Mouse (Mus musculus) R1 (cell line): ENCODE data around the gene Mif.
"Not testable (repeated sequence)": the region's sequence is repeated elsewhere in the genome, so short reads cannot be mapped to it uniquely, and the experiment has no call there.

Experiments used
- DNase-seq: peaks from one replicate; pipeline ENCODE4 v3.0.0-alpha.2; 2018; ENCODE audit warnings: low read depth, low spot score

Gene Mif

DNA sequence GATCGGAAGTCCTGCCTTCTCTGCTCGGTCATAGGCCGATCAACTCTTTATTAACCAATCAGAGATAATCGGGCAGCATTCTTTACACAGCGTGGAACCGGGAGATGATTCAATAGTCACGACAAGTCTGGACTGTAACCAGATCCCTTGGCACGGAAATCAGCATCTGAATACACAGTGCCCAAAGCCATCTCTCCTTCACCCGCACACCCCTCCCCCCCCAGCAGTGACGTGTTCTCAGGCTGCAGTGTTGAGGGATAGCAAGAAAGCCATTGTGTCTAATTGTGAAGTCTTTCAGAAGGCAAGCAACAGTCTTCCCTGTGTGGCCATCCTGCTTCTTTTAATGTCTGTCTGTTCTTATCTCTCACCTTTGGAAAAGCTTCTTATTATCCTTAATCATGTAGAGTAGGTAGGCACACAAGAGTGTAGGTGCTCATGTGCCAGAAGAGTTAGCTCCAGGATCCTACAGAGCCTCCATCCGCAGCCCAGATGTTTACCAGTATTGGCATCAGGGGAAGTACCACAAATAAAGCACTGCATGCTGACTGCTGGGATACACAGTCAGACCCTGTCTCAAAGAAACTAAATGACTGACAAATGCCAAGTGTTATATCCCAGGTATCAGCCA lies 13.0 kb upstream of the Mif start:
- peak; percentile 98 for DNase-seq

DNA sequence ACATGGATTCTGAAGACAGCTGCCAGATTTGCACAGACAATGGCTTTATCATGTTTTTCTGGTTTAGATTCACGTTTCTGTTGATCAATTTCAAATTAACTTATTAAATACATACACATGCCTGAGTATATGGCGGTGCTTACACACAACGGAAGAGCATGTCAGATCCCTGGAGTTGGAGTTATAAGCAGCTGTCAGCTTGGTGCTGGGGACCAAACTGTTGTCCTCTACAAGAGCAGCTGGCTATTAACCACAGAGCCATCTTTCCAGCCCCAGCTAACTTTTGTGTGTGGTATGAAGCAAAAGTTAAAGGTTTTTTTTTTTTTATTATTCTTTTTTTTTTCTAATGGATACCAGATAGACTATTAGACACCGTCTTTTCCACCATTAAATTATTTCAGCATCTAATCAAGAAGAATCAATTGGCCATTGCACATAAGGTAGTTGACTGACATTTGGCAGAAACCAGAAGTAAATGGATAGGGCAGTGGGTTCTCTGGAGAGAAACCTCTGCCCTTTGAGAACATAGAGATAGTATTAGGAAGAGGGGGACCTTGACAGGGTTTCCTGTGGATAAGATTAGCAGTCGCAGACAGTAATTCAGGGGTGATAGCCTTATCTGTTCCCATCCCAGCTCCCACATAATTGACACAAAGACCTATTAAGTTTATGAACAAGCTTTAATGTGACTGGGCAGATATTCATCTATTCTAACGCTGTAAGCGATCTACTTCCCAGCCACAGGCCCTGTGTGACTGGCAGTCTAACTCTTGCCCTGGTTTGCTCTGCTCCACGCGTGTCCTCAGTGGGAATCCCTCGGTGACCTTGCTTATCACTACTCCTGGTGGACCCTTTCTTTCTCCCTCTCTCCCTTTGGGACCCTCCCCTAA lies 12.2 kb upstream of the Mif start:
- DNase-seq = no peak

DNA sequence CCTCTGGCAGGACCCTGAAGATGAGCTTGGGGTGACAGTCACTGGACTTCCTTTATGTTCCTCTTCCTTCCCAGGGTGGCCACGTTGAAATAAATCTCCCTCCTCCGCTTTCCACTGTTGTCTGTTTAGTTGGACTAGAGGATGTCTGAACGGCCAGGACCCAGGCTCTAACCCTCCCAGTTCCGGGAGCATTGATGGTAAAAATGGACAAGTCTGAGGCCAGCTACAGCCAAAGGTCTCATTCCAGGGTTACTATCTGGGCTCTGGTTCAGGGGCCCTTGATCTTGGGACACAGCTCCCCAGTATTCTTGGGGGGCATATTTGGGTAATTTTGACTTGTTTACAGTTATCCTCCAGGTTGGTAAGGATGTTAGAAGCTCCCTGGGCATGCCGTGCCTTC lies 1.5 kb upstream of the Mif start:
- DNase-seq = no peak

DNA sequence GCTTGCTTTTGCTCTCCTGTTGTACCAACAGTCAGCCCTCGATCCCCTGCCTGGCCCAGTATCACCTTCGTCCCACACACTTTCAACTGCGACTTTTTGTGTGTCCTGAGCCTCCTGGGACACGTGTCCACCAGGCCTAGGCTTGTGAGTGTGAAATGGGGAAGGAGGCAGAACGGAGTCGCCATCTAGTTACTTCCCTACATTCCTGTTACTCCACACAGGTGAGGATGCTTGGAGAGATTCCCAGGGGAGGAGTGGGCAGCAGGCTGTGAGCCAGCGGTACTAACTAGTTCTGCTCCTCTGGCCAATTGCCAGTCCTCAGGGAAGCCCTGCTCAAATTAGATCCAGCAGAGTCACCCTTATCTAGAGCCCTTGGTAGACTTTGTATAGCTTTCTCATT lies 706 bp upstream of the Mif start:
- no peak for DNase-seq

DNA sequence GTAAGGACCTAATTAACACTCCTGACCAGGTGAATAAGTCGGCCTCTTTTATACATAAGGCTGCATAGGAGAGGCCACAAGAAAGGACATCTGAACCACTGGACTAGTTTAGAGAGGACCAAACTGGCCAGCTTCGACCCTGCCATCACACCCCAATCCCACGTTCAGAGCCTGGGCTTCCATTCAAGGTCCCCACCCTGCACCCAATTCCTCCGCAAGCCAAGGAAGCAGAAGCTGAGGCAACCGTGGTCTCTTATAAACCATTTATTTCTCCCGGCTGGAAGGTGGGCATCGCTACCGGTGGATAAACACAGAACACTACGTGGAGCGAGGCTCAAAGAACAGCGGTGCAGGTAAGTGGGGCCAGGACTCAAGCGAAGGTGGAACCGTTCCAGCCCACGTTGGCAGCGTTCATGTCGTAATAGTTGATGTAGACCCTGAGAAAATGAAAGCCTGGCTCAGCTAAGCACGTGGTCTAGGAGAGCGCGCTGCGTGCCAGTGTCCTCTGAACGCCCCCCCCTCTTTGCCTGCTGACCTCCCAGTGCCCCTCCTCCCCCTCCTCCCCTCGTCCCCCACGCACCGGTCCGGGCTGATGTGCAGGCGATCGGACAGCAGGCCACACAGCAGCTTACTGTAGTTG lies 813 bp downstream of the Mif start:
- no peak for DNase-seq

DNA sequence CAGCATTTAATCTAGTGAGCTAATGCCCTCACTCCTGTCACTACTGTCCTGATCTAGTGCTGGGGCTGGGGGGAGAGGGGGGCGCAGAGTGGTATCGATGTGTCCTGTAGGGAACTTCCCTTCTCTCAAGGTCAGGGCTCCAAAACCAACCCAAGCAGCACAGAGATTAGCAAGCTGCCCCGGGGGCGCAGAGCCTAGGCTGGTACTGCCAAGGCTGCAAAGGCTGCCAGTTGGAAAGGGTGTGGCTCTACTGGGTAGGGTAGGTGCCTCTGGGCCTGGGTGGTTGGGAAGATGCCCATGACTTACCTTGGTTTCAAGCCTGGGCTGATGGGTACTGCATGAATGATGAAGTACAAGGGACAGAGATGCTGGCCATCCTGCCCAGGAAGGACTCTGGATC lies 2.4 kb downstream of the Mif start:
- DNase-seq = no peak

DNA sequence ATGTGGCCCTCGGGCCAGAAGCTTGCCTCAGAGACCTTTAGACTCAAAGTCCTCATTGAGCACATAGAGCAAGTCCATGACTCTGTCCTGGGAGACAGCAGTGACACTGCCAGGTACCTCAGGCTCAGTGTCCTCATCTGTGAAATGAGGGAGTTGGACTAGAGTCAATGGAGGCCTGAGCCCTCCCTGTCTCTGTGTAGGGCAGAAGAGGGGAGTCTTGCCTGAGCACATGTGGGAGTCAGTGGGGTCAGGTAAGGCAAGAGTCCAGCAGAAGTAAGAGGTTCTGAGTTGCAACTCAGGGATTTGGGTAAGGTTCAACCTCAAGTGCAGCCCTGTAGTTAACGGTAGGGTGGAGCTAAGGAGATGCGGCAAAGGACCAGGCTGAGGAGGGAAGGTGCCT lies 3.1 kb downstream of the Mif start:
- no peak for DNase-seq

DNA sequence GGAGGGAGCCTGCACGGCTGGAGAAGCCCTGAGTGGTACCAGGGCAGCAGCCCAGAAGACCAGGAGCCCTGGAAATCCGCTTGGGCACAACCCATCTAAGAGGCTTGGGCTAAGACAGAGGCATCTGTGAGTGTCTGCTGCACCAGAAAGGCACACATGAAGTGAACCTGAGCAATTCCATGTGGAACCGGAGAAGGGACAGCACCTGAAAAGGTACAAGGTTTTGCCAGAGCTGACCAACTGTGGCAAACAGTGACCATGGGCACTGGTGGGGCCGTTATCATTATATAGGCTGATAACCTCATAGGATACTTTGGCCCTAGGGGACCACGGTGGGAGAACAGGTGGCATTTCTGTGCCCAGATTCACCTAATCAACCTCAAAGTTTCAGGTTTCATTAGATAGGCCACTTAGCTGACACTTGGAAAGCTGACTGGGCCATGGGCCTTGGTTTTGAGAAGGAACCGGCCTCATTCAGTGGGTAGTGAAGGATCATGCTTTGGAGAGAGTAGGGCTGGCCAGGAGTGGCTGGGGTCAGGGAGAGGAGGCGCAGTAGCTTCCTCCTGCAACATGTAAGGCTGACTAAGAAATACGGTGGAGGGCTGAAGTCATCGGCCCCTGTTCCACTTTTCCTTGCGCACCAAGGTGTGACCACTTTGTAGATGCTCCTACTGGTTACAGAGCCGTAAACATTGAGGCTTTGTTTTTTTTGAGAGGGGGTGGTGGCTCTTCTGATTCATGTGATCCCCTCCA lies 3.7 kb downstream of the Mif start:
- no peak for DNase-seq

DNA sequence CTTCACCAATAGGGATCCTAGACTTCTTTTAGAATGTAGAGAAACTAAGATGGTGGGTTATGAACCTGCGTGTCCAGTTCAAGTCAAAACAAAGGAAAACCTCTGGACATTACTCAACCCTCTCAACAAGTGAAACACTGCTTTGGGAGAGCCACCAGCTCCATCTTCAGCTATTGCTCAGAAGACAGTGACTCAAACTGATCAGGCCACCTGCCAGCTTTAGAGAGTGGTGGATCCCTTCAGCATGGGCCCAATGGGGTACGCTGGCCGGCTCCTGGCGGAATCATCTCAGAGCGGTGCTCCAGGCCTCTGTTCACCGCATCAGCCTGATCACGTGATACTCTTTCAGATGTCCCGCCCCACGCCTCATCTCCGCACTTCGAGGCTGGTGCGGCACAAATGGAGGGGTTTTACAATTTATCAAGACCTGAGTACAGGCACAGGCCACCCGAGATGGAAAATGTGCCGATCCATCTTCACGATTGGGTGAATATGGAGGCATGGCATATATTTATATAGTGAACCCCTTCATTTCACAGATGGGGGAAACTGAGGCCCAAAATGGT lies 4.5 kb downstream of the Mif start:
- peak; percentile 41 for DNase-seq

DNA sequence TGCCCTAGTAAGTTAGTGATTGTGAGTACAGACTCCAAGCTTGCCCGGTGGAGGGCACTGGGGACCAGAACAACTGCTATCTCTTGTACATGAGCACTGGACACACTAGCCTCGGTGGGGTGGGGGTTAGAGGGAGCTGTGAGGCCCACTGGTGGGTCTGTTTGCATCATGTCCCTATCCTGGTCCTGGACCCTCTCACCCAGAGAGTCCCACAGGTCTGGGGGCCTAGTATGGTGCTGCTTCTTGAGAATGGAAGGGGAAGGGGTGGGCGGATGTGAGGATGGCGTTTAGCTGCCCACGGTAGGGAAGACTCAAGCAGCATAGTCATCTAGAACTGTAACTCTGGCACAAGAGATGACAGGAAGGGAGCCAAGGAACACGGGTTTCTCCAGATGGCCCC lies 5.2 kb downstream of the Mif start:
- no peak for DNase-seq

DNA sequence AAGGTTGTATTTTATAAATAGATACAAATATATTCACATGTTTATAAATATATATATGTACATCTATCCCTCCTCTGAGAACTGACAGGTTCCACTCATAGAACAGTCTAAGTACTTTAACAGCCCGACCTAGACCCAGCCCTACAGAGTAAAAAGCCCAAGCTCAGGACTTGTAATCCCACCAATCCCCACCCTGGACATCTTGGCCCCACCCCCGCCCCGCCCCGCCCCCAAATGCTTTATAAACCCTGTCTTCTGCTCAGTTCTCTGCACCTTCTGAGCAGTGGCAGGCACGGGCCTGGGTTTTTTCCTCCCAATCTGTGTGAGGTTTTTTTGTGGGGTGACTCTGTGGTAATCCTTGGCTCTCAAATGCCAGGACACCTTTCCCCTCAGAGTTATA lies 5.9 kb downstream of the Mif start:
- DNase-seq = peak; percentile 61

DNA sequence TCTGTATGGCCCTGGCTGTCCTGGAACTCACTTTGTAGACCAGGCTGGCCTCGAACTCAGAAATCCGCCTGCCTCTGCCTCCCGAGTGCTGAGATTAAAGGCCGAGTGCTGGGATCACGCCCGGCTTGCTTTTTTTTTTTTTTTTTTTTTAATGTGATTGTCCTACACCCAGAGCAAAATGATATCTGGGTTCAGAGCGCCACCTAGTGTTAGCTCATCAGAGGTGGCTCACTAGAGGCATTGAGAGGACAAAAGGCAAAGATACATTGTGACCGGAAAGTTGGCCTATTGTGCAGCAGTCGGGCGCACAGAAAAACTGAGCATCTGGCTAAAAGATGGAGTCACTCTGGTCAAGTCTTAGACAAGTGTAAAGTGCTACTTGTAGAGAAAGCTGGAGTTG lies 6.6 kb downstream of the Mif start:
- peak; percentile 92 for DNase-seq

DNA sequence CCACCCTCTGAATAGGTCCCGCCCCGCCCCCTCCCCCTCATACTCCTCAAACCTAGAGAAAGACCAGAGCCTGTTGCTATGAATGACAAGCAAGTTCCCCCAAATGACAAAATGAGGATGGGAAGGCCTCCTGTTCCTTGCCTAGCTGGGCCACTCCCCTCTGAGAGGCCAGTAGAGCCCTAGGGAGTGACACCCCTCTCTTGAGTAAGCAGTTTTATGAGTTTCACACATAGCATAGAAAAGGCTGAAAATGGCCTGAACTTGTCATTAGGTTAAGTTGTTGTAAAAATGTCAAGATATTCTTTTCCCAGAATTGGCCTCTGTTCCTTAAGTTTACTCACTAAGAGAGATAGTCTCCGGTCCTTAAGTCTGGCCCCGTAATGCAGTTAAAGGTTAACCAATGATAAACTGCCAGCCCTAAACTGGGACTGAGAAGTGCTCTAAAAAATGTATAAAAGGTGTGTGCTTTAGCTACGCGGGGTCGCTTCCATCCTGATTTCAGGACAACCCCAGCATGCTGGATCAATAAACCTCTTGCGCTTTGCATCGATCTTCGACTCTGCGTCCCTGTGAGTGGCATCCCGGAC lies 7.4 kb downstream of the Mif start:
- DNase-seq = no peak

DNA sequence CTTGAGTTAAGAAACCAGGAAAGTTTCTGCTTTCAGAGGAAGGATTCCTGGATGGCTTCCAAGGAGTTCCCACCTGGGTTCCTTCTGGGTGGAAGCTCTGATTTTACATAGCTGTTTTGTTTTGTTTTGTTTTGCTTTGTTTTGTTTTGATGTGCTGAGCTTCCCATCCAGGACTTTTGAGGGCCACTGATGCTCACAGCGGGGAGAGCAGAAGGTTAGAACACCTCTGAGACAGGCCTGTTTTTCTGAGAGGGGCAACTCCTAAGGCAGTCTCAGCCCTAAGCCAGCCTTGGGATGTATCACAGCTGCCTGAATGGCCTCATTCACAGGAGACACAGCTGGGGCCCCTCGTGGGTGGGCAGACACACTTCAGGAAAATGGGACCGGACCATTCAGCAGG lies 8.4 kb downstream of the Mif start:
- DNase-seq = peak; percentile 75

DNA sequence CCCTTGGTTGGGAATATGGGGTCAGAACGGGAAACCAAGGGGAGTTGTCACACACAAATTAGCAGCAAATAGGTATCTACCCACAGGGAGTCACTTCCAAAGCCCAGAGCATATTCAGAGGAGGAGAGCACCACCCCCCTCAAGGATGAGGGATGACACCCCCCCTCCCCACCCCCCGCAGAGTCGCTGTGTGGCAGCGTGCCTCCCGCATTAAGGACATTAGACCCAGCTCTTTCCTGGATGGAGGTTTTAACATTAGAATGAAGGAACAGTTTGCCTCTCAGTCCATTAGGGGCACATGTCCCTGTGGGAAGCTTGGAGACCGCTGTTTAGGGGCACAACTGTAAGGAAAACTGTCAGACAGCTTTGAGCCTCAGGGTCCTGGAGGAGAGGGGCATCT lies 9.0 kb downstream of the Mif start:
- peak; percentile 50 for DNase-seq

DNA sequence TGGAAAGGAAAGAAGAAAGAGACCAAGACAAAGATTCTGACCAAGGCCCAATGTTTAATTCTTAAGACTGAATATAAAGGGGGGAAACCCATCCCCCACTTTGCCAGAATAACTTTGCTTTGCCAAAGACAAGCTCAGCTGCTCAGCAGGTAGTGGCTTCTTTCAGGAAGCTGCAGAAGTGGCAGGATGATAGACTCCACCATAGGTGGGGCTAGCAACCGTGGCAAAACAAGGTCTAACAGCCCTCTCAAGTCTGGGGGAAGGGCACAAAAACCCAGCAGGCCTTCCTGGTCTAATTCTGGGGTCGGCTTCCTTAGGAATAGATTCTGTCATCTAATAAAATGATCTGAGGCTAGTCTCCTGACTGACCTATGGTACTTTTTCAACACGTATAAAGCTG lies 11.7 kb downstream of the Mif start:
- DNase-seq = no peak

DNA sequence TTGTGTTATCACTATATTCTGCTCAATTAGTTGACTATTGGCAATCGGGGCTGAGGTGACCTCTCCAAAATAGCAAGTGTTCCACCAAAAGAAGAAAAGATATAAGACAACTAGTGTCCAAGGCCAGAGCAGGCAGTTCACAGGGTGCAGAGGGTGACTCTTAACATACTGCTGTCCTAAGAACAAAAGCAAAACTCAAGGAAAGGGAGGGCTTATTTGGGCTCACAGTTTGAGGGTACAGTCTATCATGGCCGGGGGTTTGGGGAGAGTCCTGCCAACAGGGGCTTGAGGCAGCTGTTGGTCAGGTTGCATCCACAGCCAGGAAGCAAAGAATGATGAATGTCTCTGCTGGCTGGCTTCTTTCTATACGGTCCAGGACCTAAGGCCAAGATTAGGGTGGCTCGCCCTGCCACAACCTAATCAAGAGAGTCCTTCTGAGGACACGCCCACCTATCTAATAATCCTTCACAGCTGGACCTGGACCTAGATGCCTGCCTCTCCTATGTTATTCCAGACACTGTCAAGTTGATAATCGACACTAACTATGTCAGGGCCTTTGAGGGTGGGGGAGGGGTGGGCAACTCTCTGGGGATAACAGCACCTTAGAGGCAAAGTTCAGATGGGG lies 14.6 kb downstream of the Mif start:
- DNase-seq = no peak

DNA sequence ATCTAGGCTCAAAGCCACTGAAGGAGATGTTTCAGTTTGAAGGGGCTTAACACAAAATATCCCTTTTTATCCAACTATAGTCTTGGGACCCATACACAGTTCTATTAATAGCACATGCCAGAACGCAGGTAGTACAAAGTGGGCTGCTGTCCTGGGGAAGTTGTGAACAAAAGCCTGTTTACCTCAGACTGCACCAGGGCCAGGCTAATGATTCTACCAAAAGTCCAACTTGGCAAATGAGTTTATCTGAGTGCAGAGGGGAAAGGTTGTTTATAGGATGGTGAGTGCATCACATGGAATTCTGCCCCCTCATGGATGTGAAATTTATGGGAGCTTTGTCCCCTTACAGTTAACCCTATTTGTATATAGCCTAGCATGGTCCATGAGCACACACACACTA lies 15.2 kb downstream of the Mif start:
- DNase-seq = no peak

DNA sequence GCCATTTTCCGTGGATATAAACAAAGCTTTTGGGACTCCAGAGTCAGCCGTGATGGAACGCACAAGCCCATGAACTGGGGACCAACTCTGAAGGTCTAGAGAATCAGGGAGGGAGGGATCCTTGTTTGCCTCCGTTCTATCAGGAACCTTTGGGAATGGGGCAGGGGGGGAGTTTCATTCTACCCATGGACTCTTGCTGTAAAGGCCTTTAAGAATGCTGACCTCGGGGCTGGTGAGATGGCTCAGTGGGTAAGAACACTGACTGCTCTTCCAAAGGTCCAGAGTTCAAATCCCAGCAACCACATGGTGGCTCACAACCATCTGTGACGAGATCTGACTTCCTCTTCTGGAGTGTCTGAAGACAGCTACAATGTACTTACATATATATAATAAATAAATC lies 16.1 kb downstream of the Mif start:
- DNase-seq = not testable (repeated sequence)

DNA sequence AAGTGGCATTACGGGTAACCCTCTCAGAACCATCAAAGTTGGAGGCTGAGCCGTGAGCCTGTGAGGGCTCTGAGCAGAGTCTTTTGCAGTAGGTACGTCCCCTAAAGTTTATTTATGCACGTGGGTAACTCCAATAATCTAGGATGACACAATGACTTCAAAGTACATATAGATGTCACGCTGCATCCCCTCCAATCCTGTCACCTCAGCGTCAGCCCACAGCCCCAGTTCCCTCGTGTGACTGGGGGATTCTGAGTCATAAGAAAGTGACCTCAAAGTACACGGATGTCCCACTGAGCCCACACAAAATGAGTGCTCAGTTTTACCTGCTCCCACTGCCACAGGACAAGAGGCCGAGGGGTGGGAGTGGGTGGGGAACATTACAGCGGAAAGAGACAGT lies 20.9 kb downstream of the Mif start:
- no peak for DNase-seq

DNA sequence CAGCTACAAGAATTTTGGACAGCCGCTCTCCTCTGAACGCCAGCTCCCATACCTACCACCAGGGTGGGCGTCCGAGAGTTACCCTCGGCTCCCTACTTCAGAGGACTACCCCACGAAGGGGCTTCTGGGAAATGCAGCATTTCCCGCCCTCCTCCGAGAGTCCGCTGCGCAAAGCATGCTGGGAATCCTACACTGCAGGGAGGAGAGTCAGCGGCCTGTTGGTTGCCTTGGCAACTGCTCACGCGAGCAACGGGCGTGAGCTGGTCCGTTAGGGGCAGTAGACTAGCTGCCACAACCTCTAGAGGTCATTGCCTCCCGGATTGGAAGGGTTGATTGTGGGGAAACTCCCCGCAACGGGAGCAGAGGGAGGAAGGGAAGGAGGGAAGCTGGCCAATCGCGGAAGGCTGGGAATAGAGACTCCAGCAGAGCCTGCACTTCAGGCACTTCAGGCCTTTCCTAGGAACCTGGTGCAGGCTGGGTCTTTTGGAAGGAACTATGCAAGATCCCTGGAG lies 22.7 kb downstream of the Mif start, which contains the start of gene Gstt2:
Gene Gstt2, minus strand, starts transcription at position 177 of the 512 bp plus-strand sequence.
- peak; percentile 99 for DNase-seq
